Mouse (Mus musculus) heart, embryonic 15.5 days (tissue): ENCODE data around the gene Syngap1. TPM values are rescaled to one million over a fixed set of nuclear protein-coding genes. Genes with fewer than 3 reads are reported as not detected.

Experiments used
- ATAC-seq: fragments of 200-750 bp; cut with Nextera tagmentation; replicated peaks from 2 replicates; pipeline ENCODE4 v1.8.0; 2017; ENCODE audit warnings: low read depth, moderate TSS enrichment; ENCODE audit not compliant: insufficient number of reproducible peaks, insufficient read depth, low FRiP score
- H3K27ac ChIP-seq: fragments of 300-500 bp; sonication (generic); 2 replicates; pipeline ENCODE4 v1.5.1; 2015; ENCODE audit warnings: mild to moderate bottlenecking, inconsistent platforms
- H3K27me3 ChIP-seq: fragments of 300-500 bp; sonication (generic); 2 replicates; pipeline ENCODE4 v1.6.1; 2015; ENCODE audit warnings: inconsistent platforms
- H3K36me3 ChIP-seq: fragments of 300-500 bp; sonication (generic); 2 replicates; pipeline ENCODE4 v1.6.1; 2015; ENCODE audit warnings: mild to moderate bottlenecking, inconsistent platforms
- H3K4me1 ChIP-seq: fragments of 300-500 bp; sonication (generic); replicated peaks from 2 replicates; pipeline ENCODE4 v1.6.1; 2015; ENCODE audit warnings: inconsistent platforms
- H3K4me2 ChIP-seq: fragments of 300-500 bp; sonication (generic); 2 replicates; pipeline ENCODE4 v1.6.1; 2015; ENCODE audit warnings: inconsistent platforms, mild to moderate bottlenecking, moderate library complexity
- H3K4me3 ChIP-seq: fragments of 300-500 bp; sonication (generic); 2 replicates; pipeline ENCODE4 v1.5.1; 2015; ENCODE audit warnings: mild to moderate bottlenecking, inconsistent platforms
- H3K9ac ChIP-seq: fragments of 300-500 bp; sonication (generic); 2 replicates; pipeline ENCODE4 v1.6.1; 2015; ENCODE audit warnings: mild to moderate bottlenecking, inconsistent platforms
- H3K9me3 ChIP-seq: fragments of 300-500 bp; sonication (generic); replicated peaks from 2 replicates; pipeline ENCODE4 v1.6.1; 2016; ENCODE audit warnings: inconsistent platforms
- WGBS: fragments of 180-500 bp; shearing (Covaris S2); methylation state at CpG from one replicate; pipeline ENCODE4 v1.1.7; 2015; ENCODE audit warnings: mixed read lengths; 5-methylcytosine and 5-hydroxymethylcytosine counted together
- polyA plus RNA-seq: library from polyadenylated mRNA; unstranded; fragments of >200 nt; fragmentation: Nextera tagmentation; extraction: Ambion mirVana; gene quantifications from 2 replicates; pipeline ENCODE4 v1.2.1, GENCODE M21; 2015

Gene Syngap1
- polyA plus RNA-seq, 1 experiment from 2014 or later = 0.60 TPM

- H3K9ac ChIP-seq = peak overlapping the region; percentile 70
- peaks cover 31% of the 10 kb centered on the region for H3K36me3 ChIP-seq
- H3K4me1 ChIP-seq = peaks cover 49% of the 10 kb centered on the region
- ATAC-seq = no peak
- H3K4me3 ChIP-seq = peak overlapping the region; percentile 64
- WGBS = 47% methylated on average over 16 of the region's 16 CpGs
- peak overlapping the region; percentile 89 for H3K4me2 ChIP-seq
- H3K27me3 ChIP-seq = no peaks in the 10 kb centered on the region
- peak overlapping the region; percentile 87 for H3K27ac ChIP-seq
- no peaks in the 10 kb centered on the region for H3K9me3 ChIP-seq
Measured at GRCm38 (mm10) chr17:26937883-26938695, 3.0 kb upstream of the Syngap1 start.

GRCm38 (mm10) chr17:26938731-26939130 lies 2.3 kb upstream of the Syngap1 start:
- under 1% methylated on average over 22 of the region's 22 CpGs for WGBS
- no peaks in the 10 kb centered on the region for H3K27me3 ChIP-seq
- no peaks in the 10 kb centered on the region for H3K9me3 ChIP-seq
- peak overlapping the region; percentile 87 for H3K27ac ChIP-seq
- no peak for ATAC-seq
- peak overlapping the region; percentile 89 for H3K4me2 ChIP-seq
- H3K36me3 ChIP-seq = peaks cover 31% of the 10 kb centered on the region
- H3K9ac ChIP-seq = peak overlapping the region; percentile 70
- H3K4me3 ChIP-seq = peak overlapping the region; percentile 64
- H3K4me1 ChIP-seq = peaks cover 44% of the 10 kb centered on the region

DNA sequence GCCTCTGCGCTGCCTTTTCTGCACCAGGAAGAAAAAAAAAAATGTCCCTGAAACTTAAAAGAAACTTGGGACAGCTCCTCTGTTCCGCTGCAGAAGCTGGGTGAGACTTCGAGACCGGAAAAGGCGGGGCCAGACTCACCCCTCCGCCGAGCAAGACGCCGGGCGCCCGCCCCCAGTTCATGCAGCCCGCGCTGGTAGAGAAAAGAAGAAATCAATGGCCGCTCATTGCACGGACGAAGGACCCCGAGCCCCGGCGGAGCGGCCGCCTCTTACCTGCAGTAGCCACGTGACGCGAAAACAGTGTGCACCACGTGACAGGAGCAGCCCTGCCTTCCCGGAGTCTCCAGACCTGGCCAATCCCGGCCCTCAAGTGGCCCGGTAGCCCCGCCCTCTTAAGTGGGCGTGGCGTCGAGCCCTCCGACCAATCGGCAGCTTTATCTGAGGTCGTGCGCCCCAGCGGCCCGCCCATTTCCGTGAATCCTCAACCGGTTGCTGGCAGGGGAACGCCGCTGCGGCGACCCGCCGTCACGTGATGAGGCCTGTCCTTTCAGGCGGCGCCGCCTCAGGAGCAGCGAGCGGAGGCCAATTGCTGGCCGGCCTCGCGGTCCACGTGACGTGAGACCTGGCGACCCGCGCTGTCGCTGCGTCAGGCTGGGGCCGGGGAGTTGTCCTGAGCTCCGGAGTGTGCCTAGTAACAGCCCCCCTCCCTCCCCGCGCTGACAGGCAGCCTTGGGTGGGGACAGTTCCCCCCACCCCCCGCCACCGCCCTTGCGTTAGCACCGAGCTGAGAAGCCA lies 1.7 kb upstream of the Syngap1 start, which contains the start of gene Cuta:
Gene Cuta, minus strand, starts transcription at position 392 of the 795 bp plus-strand sequence.
- 0% methylated on average over 68 of the region's 70 CpGs for WGBS
- Histone ChIP-seq H3K36me3 (peaks cover 30% of the 10 kb centered on the region), H3K4me1 (peaks cover 38% of the 10 kb centered on the region), H3K27ac (peak within 1 kb of the TSS; percentile 97), H3K9me3 (no peaks in the 10 kb centered on the region), H3K4me2 (peak within 1 kb of the TSS; percentile 89), H3K4me3 (peak within 1 kb of the TSS; percentile 64), H3K27me3 (no peaks in the 10 kb centered on the region), H3K9ac (peak within 1 kb of the TSS; percentile 82)
- peak; percentile 95 for ATAC-seq

- ATAC-seq = no peak
- Histone ChIP-seq H3K4me3 (peak overlapping the region; percentile 64), H3K4me1 (peaks cover 36% of the 10 kb centered on the region), H3K36me3 (peaks cover 24% of the 10 kb centered on the region), H3K9me3 (no peaks in the 10 kb centered on the region), H3K27ac (peak overlapping the region; percentile 97), H3K9ac (peak overlapping the region; percentile 82), H3K4me2 (peak overlapping the region; percentile 87), H3K27me3 (no peaks in the 10 kb centered on the region)
- 8% methylated on average over 3 of the region's 3 CpGs for WGBS
Measured at GRCm38 (mm10) chr17:26939973-26940300, 1.1 kb upstream of the Syngap1 start.

DNA sequence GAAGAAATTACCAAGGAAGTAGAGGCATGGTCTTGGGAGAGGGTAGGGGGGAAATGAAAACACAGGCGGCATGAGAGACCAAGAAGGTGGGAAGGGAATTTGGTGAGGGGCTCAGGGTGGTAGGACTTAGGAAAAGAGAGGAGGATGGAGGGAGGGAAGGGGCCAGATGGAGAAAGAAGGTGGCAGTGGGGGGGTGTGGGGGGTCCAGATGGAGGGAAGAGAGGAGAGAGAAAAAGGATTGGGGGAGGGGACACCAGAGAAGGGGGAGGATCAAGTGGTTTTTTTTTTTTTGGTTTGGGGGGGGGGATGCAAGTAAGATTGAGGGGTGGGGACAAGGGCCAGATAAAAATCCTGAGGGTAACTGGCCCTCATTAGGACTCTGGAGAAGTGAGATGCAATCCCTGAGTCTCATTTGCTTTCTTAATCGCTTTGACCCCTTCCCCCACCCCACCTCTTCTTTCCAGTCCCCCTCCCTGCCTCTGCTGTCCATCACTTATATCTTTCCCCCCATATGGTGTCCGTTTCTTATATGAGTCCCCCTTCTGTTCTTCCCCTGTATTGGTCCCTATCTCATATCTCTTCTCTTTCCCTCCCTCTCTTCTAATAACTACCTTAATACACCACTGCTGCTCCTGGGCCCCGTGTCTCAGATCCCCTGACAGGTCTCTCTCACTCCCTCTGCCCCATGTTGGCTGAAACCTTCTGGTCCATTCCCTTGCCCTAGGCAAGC lies 953 bp downstream of the Syngap1 start:
- Histone ChIP-seq H3K9me3 (no peaks in the 10 kb centered on the region), H3K9ac (peak overlapping the region; percentile 44; the same call in 1 of the 2 replicates), H3K36me3 (peaks cover 5% of the 10 kb centered on the region; the same call in 1 of the 2 replicates), H3K4me2 (peak overlapping the region; percentile 87), H3K4me1 (peaks cover 51% of the 10 kb centered on the region), H3K27ac (no peak overlapping the region), H3K27me3 (no peaks in the 10 kb centered on the region), H3K4me3 (peak overlapping the region; percentile 49)
- WGBS = 28% methylated on average over 4 of the region's 4 CpGs
- no peak for ATAC-seq

DNA sequence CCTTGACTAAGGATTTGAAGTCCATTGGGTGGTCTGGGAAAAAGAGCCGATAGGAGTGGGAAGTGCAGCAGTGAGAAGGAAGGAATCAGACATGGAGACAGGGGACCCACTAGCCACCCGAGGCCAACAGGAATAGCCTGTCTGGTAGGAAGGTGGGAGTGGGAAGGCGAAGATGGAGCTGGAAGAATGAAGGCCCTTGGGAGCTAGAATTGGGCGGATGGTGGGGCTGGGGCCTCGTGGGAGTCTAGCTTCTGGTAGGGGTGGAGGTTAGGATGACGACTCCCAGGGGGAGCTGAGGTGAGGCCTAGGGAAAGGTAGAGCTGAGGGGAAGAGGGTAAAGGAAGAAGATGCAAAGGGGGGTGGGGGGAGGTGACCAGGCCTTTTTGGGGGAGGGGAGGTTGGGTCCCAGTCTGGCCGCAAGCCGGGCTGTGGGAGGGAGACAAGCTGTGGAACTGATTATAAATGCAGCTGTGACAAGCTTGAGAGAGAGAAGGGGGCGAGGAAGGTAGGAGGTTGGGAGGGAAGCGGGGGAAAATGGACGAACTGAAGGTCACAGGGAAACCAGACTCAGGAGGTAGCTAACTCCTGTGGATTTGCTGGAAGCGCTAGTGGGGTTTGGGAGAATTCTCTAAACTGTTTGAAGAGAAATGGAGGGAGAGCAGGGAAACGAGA lies 4.9 kb downstream of the Syngap1 start:
- Histone ChIP-seq H3K4me1 (peaks cover 44% of the 10 kb centered on the region), H3K4me3 (peak overlapping the region; percentile 49), H3K9ac (peak overlapping the region; percentile 69), H3K4me2 (peak overlapping the region; percentile 73), H3K27ac (peak overlapping the region; percentile 72), H3K27me3 (no peaks in the 10 kb centered on the region), H3K9me3 (no peaks in the 10 kb centered on the region), H3K36me3 (no peaks in the 10 kb centered on the region)
- no peak for ATAC-seq
- WGBS = 31% methylated on average over 13 of the region's 13 CpGs

- Histone ChIP-seq H3K27ac (peak overlapping the region; percentile 72), H3K9ac (peak overlapping the region; percentile 69), H3K4me3 (peak overlapping the region; percentile 49), H3K4me1 (peaks cover 46% of the 10 kb centered on the region), H3K36me3 (no peaks in the 10 kb centered on the region), H3K4me2 (peak overlapping the region; percentile 73), H3K27me3 (no peaks in the 10 kb centered on the region), H3K9me3 (no peaks in the 10 kb centered on the region)
- ATAC-seq = 0 out of 2 replicates have a peak, but pooled peaks have one; percentile 40
- WGBS = 3% methylated on average over 28 of the region's 37 CpGs
Measured at GRCm38 (mm10) chr17:26946567-26946966, 5.5 kb downstream of the Syngap1 start.

DNA sequence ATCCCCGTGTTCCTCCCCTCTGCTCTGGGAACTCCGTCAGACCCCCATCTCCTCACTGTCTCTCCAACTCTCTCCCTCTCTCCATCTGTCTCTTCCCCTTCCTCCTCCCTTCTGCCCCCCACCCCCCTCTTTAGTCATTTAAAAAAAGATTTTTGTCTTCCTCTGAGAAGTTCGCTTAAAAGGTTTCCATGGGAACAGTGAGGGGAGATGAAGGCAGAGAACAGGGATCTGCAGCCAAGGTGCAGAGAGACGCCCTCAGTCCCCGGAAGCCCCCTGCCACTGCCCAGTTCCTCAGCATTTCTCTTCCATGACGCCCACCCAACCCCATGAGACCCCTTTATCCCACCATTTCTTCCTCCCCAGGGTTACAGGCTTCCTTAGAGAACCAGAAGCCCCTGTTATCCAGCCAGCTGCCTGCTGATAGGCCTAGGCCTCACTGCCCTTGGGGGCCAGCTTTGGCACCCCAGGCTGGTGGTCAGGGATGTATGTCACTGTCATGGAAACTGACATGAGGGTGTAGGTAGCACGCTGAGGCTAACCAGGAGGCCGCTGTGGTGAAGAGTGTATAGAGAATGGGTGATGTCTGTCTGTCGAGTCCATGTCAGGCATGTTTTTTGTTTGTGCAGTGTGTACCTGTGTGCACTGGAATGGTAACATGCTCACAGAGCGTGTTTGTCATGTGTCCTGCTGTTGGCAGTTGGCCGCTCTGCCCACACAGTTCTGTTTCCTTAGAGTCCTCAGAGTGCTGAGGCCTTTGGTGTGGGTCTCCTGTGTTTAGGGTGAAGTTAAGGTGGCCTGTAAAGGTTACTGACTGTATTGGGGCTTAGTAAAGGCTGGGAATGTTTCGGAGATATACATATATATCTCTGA lies 6.4 kb downstream of the Syngap1 start:
- Histone ChIP-seq H3K27me3 (no peaks in the 10 kb centered on the region), H3K27ac (peak overlapping the region; percentile 72), H3K9me3 (no peaks in the 10 kb centered on the region), H3K4me3 (peak overlapping the region; percentile 49; the same call in 1 of the 2 replicates), H3K9ac (0 out of 2 replicates have a peak overlapping the region, but pooled peaks have one; percentile 69), H3K4me1 (peaks cover 52% of the 10 kb centered on the region), H3K36me3 (no peaks in the 10 kb centered on the region), H3K4me2 (peak overlapping the region; percentile 73)
- no peak for ATAC-seq
- WGBS = 69% methylated on average over 12 of the region's 12 CpGs

DNA sequence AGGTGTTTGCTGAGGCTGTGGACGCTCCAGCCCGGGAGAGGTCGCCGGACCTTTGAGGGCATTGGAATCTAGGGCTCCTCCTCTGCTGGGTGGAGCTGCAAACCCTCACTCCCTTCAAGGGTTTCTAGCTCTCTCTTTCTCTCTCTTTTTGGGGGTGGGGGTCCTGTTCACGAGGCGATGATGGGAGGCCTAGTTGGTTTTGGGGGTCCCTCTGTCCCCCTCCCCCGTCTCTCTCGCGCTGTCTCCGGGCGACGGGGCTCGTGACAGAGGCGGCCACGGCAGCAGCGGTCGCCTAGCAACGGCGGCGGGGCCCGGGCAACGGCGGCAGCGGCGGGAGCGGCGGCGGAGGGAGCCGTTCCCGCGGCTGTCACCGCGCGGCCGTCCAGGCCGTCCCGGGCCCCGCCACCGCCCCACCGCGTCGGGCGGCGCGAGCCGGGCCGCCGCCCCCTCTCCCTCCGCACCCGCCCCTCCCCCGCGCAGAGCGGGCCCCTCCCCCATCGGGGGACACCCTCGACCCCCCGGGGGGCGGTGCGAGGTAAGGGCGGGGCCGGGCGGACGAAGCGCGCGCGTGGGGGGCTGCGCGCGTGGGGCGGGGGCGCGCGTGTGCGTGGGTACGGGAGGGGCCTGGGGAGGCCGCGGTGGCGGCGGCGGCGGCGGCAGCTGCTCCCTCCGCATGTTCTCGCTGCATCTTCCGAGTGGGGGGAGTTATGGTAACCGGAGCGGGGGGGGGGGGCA lies 7.4 kb downstream of the Syngap1 start:
- H3K4me3 ChIP-seq = peak overlapping the region; percentile 78
- H3K27me3 ChIP-seq = no peaks in the 10 kb centered on the region
- peak overlapping the region; percentile 97 for H3K4me2 ChIP-seq
- peaks cover 62% of the 10 kb centered on the region for H3K4me1 ChIP-seq
- WGBS = under 1% methylated on average over 49 of the region's 87 CpGs
- no peaks in the 10 kb centered on the region for H3K9me3 ChIP-seq
- no peaks in the 10 kb centered on the region for H3K36me3 ChIP-seq
- peak overlapping the region; percentile 82 for H3K9ac ChIP-seq
- H3K27ac ChIP-seq = peak overlapping the region; percentile 73
- peak; percentile 19; the same call in 1 of the 2 replicates for ATAC-seq
